Mouse (Mus musculus) kidney, postnatal 36 days (tissue): Measurements from ENCODE around the gene Urb1.

Source experiments
- DNase-seq, 2 experiments: peaks; one replicate each; pipeline ENCODE4 v3.0.0; 2021 to 2022; ENCODE audit warnings: mixed read lengths in 2 of 2

The Urb1 gene

GRCm38 (mm10) chr16:90822981-90823380 is 12.8 kb upstream of the Urb1 start:
- DNase-seq: no peak

DNA sequence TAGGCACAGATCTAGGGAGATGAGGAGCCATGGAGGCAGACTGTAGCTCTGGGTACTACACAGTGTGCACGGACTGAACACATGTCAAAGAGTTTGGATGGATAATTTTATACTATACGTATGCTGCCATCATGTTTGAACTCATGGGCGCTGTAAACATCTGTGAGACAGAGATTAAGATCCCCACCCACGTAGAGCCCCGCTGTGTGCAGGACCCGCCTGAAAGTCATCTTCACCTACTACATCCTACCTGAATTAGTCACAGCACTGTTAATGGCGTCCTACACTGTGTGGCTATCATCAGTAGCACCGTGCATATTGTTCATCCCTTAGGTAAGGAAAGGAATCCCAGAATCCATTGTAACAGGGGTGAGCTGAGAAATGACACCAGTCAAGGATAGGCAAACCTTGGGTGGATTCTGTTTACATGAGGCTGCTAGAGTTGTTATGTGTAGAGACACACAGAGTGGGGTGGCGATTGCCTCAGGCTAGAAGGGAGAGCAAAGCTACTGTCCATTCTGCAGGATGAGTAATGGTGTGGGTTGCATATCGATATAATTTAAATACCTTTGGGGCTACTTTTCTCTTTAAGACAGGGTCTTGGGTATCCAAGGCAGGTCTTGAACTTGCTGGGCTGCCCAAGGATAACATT is 12.2 kb upstream of the Urb1 start:
- no peak for DNase-seq

- no peak for DNase-seq
These were observed 11.0 kb upstream of the Urb1 start for GRCm38 (mm10) chr16:90821046-90821697.

DNA sequence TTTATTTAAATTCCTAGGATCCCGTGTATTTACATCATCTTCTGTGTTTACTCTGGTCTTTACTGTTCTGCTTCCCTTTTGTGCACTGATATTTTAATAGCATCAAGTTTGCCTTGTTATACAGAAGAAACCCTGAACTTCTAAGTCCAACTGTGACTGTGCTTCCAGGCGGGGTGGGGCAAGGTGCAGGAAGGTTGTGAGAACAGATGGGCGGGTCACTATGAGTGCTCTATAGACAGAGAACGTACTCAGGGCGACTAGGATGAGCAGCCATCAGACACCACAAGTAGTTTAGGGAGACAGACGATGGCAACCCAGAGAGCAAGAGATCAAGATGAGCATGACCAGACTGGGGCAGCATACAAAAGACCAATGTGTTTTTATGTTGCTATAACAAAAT is 10.1 kb upstream of the Urb1 start:
- no peak for DNase-seq

GRCm38 (mm10) chr16:90812086-90812485 is 1.9 kb upstream of the Urb1 start:
- DNase-seq: no peak

DNA sequence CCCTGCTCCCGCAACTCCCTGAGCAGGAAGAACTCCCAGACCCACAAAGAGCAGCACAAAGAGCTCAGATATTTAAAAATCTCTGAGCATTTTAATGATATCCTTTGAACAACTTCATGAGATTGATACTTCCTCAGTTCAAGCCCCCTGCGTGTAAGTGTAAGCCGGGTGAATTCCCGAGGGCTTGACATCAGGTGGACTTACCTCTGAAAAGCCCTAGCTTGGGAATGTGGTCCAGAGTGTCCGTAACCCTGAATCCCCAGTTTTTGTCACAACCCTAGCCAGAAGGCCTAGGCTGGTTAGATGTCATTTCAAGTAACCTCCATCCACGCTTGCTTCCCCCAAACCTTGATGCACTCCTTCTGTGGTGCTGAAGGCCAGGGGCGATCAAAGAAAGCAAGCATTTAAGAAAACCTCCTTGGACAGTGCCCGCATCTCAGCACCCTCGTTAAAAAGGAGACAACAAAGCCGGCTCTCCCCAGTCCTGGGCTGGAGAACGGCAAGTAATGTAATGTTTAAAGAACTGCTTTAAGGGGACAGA is 573 bp upstream of the Urb1 start:
- DNase-seq: no peak

DNA sequence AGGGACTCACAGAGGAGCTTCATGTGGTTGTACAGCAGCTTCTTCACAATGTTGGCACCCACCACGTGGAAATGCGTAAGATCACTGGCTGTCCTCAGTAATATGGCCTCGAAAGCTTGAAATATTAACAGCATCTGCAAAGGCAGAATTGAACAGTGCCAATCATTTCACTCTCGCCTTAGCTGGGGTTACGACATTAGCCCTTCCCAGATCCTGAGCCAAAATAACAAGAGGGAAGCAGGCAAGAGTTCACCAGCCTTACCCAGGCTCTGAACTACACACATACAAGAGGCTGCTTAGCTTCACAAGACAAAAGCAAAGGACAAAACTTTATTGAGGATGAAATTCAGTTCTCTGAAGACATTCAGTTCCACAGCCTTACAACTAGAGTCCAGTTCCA is 5.7 kb downstream of the Urb1 start:
- DNase-seq: no peak

DNA sequence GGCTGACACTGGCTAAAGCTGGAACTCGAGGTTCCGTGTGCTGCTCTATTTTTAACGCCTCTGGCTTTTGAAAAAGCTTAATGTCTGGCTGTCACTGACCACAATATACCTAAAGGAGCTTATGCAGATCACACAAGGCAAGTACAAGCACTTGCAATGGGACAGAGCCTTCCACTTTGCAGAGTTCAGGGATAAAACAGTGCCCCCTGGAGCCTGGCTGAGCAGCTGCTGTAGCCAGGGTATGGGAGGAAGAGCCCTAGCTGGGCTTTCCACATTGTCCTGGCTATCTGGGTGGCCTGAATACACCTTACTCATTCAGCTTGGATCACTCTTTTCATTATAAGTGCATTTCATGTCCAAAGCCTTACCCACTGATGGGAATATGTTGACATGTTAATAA is 8.3 kb downstream of the Urb1 start:
- peak in 1 of 2 experiments; percentile 27 for DNase-seq

DNA sequence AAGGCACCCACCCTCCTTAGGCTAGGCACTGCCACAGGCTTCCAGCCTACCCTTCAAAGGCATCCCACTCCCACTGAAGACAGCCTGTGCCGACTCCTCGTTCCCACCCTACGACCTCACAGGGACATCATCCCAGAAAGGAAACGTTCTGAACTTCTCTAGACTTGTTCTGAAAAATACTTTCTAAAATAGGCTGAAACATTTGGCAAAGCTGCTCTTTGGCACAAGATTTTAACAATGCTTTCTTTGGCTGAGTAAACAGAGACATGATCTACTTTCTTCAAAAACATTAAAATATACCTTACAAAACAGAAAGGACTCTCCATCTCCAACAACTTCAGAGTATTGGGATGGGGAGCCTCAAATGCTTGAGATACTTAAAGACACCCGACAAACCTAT is 9.0 kb downstream of the Urb1 start:
- DNase-seq: no peak

- DNase-seq: no peak
These were observed 10.4 kb downstream of the Urb1 start for GRCm38 (mm10) chr16:90799840-90800239.

DNA sequence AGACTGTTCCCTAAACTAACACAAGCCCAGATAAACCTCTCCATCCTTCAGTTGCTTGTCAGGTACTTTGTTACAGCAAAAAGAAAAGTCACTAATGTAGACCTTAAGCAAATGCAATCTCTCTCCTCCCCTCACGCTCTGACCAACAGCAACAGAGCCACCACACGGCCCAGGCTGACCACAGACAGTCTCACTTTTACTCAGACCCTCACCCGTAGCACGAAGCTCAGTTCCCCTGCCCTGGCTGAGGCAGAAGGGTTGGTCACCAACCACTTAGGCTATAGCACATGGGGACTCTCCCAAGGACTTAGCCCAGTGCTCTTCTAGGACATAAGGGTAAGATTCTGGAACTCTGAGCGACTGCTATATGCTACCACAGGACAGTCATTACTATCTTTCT is 11.4 kb downstream of the Urb1 start:
- no peak for DNase-seq

- DNase-seq: no peak
These were observed 11.8 kb downstream of the Urb1 start for GRCm38 (mm10) chr16:90798446-90798845.

GRCm38 (mm10) chr16:90794708-90795107 is 15.5 kb downstream of the Urb1 start:
- DNase-seq: no peak

DNA sequence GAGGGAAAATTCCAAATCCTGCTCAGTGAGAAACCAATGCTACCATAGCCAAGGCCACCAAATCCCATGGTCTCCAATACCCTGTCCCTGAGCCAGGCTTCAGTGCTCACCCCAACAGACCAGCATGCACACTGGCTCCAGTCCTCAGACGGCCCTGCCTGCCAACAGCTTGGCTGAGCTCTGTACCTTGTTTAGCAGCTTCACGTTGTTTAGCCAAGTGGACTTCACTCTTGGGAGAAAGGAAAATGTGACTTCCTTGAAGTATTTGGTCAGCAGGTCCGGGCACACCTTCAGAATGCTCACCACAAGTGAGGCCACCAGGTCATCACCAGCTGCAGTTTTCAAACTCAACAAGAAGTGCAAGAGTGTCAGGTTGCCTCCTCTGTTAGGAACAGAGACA is 17.7 kb downstream of the Urb1 start:
- DNase-seq: peak; percentile 73 to 78

DNA sequence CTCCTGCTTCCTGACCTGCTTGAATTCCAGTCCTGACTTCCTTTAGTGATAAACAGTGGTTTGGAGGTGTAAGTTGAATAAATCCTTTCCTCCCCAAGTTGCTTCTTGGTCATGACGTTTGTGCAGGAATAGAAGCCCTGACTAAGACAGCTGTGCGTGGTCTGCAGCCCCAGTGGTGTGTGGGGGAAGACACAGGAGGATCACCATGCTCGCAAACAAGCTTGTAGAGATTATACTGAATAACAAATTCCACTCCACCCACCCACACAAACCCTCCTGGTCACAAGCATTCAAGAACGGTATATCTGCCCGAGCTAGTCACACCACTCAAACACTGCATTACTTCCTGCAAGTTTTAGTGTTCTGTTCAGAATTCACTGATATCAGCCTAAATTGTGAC is 18.1 kb downstream of the Urb1 start:
- DNase-seq: no peak

DNA sequence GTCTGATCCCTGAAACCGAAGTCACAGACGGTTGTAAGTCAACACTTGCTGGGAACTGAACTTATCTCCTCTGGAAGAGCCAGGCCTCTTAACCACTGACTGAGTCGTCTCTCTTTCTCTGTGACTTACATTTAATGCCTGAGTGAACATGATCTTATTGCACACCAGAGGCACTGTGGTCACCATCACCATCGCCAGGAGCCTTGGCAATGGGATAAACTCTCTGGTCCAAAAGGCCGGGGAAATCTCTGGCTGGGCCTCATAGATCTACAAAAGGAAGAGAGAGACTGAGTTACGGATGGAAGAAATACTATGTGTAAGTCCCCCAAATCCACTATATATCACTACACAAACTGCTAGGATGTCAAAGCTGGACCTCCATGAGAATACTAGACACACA is 19.3 kb downstream of the Urb1 start:
- DNase-seq: no peak

GRCm38 (mm10) chr16:90788580-90788979 is 21.6 kb downstream of the Urb1 start:
- DNase-seq: no peak

DNA sequence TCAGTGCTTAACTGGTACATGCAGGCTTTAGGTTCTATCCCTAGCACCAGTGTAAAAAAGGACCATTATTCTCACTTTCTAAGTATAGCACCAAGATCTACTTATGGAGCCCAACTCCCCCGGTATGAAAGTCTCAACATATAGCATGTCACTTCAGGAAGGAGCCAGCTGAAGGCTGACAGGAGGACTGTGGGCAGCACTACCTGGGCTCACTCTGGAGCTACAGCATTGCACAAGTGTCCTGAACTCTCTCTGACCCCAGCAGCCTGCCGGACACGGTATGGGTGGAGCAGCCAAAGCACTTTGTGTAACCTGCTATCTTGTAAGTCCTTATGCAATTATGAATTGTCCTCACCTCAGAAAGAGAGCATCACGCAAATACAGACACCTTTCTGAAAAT is 25.0 kb downstream of the Urb1 start:
- DNase-seq: no peak

GRCm38 (mm10) chr16:90783302-90783701 is 26.9 kb downstream of the Urb1 start:
- DNase-seq: peak; percentile 7 to 8

GRCm38 (mm10) chr16:90779783-90780182 is 30.4 kb downstream of the Urb1 start:
- no peak for DNase-seq

- DNase-seq: no peak
These were observed 34.2 kb downstream of the Urb1 start for GRCm38 (mm10) chr16:90775946-90776520.

DNA sequence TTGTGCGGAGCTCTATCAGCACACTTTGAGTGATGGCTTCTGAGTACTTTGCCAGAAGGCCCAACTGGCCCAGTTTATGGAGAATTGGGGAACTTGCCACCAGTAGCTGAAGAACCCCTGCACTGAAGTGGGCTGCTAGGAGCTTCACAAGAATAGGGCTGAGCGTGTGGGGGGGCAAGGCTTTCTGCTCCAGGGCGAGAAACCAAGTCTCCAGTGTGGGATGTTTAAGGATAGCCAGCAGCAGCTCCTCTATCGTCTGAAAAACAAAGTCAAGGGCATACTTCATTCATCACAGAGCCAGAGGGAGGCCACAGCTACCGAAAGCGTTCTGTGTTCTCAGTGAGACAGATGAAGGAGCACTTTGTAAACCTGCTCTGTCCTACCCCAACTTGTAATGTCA is 35.6 kb downstream of the Urb1 start:
- DNase-seq: no peak

- DNase-seq: no peak
These were observed 36.0 kb downstream of the Urb1 start for GRCm38 (mm10) chr16:90774216-90774615.

DNA sequence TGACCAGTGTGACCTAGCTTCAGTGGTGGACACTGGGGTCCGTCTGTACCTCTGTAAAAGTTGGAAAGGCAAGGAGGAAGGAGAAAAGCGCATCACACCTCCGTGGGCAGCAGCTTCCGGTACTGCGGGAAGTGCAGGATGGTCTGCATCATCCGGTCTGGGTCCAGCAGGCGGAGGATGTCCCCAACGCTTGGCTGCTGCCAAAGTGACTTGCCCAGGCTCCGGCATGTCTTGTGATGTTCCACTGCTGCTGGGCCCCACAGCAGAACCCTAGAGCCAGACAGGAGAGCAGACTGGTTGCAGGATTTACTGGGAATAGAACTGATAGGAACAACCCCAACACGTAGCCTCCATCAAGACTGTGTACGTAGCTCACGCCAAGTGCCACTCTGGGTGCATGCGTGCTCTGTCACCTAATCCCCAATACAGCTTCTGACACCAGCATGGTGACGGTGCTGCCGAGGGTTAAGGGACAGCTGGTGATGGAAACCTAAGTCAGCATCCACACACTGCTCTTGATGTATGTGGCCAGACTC is 43.2 kb downstream of the Urb1 start:
- DNase-seq: no peak
